Mouse (Mus musculus) skeletal muscle tissue, adult 2 months (tissue): ENCODE measurements around the gene Angptl2.

Experiments
- DNase-seq: peaks from one replicate; pipeline ENCODE4 v3.0.0-alpha.2; 2012; ENCODE audit warnings: low read depth, low spot score

Angptl2 gene

DNA sequence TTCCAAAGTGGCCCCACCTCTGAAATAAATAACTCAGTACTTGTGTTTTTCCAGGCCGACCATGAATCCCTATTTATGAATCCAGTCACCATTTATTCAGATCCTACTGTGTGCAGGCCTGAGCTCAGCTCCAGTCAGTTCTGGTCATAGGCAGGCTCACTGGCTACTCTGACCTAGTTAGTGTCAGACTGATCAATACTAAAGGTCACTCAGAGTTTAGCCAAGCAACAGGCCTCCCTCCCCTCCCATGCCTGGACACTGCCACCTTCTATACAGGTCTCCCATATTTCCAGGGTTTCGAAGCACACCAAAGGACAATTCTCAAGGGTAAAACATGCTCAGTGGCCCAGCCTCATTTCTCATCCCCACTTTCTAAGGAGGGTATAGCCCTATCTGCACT, 54.7 kb downstream of the Angptl2 start:
- no peak for DNase-seq

DNA sequence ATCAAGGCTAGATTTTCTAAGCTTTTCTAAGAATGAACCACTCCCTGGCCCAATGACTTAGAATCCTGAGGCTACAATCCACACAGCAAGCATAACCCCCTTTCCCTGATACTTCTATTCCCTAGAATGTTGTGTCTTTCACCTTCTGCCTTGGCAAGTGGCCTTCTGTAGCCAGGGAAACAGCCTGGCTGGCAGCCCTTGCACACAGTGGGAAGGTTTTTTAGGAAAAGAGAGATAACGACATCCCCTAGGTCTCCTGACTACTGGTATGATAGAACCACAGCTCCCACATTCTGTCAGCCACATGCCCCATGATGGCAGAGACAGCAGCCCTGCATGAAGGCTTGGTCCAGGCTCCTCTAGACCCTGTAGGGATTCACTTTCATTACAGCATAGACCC, 55.6 kb downstream of the Angptl2 start:
- no peak for DNase-seq

DNA sequence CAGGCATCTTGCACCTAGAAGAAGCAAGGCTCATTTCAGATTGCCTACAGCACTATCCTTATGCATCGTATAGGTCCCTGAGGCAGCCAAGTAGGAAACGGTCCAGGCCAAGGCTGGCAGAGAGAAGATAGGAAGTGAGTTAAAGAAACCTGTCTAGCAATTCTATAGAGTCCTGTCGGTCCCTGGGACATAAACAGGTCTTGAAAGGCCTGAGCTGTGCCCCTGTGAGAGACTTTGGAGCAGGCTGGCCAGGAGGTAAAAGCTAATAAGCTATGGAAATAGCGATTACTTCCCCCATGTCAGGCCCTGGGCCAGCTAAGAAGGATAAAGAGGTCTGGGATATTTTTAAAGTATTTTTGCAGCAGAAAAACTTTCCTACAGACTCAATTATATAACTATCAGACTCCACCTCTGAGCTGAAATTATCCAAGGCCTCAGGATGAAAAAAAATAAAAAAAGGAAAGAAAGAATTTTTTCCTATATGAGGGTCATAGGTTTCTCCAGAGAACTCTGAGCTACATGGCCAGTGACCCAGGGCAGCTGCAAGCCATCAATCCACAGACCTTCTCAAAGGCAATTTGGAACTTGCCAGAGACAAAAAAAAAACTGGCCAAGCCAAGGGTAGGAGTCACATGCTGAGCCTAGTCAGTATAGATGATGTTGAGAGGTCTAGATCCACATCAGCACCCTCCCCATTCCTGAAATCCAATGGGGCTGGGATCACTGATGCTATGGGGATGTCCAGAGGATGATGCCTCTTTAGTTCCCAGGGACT, 57.0 kb downstream of the Angptl2 start:
- DNase-seq: no peak

DNA sequence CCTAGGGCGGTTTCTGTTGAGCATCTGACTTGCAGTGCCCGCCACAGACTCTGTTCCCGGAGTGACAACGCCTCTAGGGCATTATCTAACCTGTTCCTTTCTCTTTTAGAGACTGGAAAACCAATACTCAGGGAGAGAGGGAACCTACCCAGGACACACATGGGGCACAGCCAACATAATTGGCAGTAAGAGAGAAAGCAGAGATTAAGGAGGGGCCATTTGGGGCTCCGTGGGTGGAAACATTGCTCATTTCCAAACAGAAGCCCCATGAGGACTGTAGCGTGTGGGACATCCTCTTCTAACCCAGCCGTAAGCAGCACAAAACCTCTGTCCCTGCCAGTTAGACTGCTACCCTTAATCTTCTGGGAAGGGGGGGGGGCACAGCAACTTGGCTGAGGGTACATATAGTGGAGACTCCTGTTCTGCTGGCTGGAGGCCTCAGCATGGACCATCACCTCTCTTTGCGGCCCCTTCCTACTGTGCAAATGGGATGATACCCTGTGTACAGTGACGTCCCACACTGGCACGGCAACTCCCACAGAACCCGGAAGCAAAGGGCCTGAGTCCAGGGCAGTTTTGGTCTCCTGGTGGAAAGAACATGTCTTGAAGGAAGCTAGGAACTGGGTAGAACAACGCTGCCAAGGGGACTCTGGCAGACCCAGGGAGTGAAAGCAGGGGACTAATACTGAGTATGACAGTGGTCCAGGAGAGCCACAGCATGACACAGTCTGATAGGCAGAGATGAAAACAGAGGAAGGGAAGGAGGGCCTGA, 59.0 kb downstream of the Angptl2 start:
- peak; percentile 64 for DNase-seq

DNA sequence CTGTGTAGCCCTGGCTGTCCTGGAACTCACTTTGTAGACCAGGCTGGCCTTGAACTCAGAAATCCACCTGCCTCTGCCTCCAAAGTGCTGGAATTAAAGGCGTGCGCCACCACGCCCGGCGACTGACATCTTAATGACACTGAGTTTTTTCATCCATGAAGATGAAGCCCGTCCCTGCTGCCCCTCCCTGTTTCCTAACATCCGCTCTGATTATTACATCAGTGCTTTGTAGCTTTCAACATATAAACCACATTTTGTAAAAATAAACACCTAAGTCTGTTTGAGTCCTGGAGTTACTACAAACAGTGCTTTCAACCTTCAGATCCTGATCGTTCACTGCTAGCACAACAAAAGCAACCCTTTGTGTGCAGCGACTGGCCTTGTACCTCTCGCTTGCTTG, 63.9 kb downstream of the Angptl2 start:
- no peak for DNase-seq

DNA sequence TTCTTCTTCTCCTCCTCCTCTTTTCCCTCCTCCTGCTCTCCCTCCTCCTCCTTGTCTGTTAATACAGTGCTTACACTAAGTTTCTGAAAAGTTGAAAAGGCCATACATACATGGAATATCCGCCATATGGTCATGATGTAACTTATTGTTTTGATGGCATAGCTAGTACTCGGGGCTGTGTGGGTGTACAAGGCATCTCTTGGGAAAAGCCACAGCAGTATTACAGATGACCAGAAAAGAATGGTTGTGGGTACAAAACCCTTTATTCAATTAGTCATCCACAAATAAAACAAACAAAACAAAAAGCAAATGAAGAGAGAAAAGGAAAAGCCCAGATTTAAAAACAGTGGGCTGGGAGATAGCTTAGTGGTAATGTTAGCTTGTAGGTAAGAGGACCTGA, 64.7 kb downstream of the Angptl2 start:
- DNase-seq: no peak

DNA sequence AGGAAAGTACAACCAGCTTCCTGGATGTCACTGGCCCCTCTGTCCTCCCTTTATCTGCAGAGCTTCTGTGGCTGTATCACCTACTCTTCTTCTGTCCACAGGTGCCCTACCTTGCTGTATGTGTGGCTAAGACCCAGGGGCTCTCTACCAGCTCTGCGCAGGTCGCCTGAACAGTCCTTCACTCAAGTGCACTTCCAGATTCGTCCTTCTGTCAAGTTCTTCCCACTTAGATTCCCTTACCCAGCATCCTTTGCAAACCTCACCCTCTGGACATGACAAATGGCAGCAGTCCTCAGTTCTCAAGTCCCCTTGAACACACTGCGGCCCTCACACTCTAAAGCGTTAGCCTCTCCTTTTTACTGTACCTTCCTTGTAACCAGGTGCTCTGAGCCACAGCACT, 65.9 kb downstream of the Angptl2 start:
- no peak for DNase-seq

DNA sequence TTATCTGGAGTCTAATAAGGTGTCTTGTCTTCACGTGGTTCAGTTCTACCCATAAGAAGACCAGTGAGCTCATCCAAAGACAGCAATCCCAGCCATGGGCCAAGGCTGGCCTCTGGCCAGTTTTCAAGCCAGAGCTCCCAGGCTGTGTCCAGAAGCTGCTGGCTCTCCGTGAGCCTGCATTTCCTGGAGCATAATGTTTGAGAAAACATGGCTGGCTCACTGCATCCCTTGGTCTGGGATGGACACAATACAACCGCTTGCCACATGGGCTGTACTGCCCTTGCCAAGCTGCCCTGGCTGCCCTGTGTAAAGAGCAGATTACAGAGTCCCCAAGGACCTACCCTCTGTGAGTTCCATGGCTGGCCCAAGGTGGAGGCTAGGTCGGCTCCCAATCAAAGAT, 67.0 kb downstream of the Angptl2 start:
- DNase-seq: peak; percentile 90

DNA sequence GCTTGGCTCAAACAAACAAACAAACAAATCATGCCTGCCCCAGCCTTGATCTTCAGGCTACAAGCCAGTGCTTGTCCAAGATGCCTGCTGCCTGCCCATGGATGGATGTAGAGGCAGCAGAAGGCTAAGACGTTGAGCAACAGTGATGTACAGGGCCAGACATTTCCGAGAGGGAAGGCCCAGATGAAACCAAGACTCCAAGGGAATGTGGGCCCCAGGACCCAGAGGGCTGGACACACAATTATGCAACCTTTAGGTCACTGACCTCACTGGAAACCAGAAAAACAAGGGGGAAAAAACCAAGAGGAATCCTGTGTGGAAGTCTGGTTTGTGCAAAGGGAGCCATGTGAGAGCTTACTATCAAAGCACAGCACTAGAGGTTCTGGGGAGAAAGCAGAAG, 67.8 kb downstream of the Angptl2 start:
- peak; percentile 52 for DNase-seq

DNA sequence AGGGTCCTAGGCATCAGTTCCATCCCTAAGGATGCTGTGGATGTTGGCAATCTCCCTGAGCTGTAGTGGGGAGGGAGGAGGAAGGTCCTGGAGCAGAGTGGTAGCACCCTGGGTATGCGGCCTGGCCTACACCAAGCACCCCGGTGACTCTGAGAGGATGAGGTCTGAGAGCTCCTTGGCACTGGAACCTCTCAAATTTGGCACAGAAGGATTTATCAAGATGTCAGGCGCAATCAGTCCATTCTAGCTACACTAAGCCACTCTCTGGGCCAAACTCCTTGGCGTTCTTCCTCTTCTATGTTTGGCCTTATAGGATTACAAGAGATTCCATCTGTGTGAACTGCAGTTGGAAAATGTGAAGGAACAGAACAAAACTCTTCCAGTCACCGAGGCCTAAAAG, 73.0 kb downstream of the Angptl2 start:
- no peak for DNase-seq

DNA sequence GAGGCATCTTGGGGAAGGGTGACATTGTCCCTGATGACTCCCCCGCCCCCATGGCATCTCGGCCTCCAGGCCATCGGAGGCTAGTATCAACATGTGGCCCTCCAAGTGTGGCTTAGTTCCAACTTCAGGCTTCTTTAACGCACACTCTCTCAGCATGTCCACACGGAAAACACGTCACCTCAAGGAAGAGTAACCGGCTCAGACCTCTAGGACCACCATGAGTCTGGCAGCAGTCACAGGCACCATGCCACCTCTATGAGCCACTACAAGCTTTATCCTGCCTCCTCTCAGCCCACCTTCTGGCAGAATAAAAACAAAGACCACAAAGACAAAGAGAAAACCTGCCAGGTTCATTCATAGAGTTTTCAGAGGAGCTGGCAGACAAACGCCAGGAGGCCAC, 74.6 kb downstream of the Angptl2 start:
- no peak for DNase-seq

DNA sequence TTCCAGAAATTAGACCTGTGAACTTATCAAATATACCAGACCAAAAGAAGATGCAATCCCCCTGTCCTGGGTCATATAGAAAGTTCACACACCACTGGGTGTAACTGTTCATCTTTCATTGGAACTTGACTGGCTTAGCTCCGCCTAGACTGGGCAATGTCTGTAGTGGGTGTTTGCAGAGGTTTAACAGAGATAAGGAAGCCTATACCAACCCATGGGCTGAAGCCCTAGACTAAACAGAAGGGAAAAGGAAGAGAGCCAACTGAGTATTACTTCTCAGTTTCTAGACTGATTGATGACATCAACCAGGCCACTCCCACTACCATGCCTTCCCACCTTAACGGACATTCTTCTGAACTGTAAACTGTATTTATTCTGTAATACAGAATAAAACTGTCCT, 76.2 kb downstream of the Angptl2 start:
- no peak for DNase-seq

DNA sequence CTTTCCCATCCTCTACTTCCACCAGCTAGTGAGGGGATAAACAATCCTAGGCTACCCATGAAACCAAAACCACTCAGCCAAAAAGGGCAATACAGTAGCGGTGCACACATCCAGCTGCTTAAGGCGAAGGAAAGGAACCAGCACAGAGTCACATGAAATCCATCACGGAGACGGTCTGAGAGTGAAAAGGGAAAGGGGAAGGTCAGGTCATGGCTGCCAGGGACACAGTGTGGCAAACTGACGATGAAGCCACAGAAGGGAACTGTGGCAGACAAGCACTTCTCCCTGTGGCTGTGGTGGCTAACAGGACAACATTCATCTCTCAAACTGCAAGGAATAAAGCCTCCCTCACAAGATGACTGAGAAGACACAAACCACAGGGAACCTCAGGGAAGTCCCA, 79.2 kb downstream of the Angptl2 start:
- no peak for DNase-seq
